Mouse (Mus musculus) heart, postnatal 0 days (tissue): ENCODE data around the gene Emc10. TPM values are rescaled to one million over a fixed set of nuclear protein-coding genes. Genes with fewer than 3 reads are reported as not detected.

Experiments
- ATAC-seq: fragments of 200-750 bp; cut with Nextera tagmentation; 2 replicates; pipeline ENCODE4 v1.8.0; 2017; ENCODE audit warnings: low read depth, moderate number of reproducible peaks, moderate library complexity; ENCODE audit not compliant: insufficient read depth
- DNase-seq: peaks from one replicate; pipeline ENCODE4 v3.0.0-alpha.2; 2016; ENCODE audit warnings: low spot score
- H3K27ac ChIP-seq: fragments of 300-500 bp; sonication (generic); 2 replicates; pipeline ENCODE4 v1.5.1; 2014; ENCODE audit warnings: low read depth, mild to moderate bottlenecking
- H3K27me3 ChIP-seq: fragments of 300-500 bp; sonication (generic); 2 replicates; pipeline ENCODE4 v1.6.1; 2014; ENCODE audit warnings: low read length, mixed read lengths; ENCODE audit not compliant: control insufficient read depth, insufficient read depth
- H3K36me3 ChIP-seq: fragments of 300-500 bp; sonication (generic); replicated peaks from 2 replicates; pipeline ENCODE4 v1.6.1; 2014; ENCODE audit warnings: low read length, mixed read lengths; ENCODE audit not compliant: control insufficient read depth, insufficient read depth
- H3K4me1 ChIP-seq: fragments of 300-500 bp; sonication (generic); 2 replicates; pipeline ENCODE4 v1.6.1; 2014; ENCODE audit warnings: antibody characterized with exemption; ENCODE audit not compliant: control insufficient read depth, insufficient read depth
- H3K4me2 ChIP-seq: fragments of 300-500 bp; sonication (generic); 2 replicates; pipeline ENCODE4 v1.6.1; 2014; ENCODE audit warnings: low read depth, mild to moderate bottlenecking, low read length, moderate library complexity
- H3K4me3 ChIP-seq: fragments of 300-500 bp; sonication (generic); 2 replicates; pipeline ENCODE4 v1.5.1; 2014; ENCODE audit warnings: low read depth, low read length
- H3K9ac ChIP-seq: fragments of 300-500 bp; sonication (generic); replicated peaks from 2 replicates; pipeline ENCODE4 v1.6.1; 2014; ENCODE audit warnings: low read depth, low read length, mixed read lengths
- H3K9me3 ChIP-seq: fragments of 300-500 bp; sonication (generic); replicated peaks from 2 replicates; pipeline ENCODE4 v1.6.1; 2016; ENCODE audit warnings: low read length; ENCODE audit not compliant: control insufficient read depth
- CTCF ChIP-seq: IDR thresholded peaks from 2 replicates; pipeline ENCODE4 v1.5.1; 2016; ENCODE audit warnings: antibody characterized with exemption, control low read depth, low read depth
- EP300 ChIP-seq: IDR thresholded peaks from 2 replicates; pipeline ENCODE4 v1.6.1; 2016; ENCODE audit warnings: antibody characterized with exemption, low read depth
- WGBS: fragments of 180-500 bp; shearing (Covaris S2); extraction: QIAGEN DNeasy Blood & Tissue Kit; methylation state at CpG from one replicate; pipeline ENCODE4 v1.1.7; 2014; 5-methylcytosine and 5-hydroxymethylcytosine counted together
- polyA plus RNA-seq: library from polyadenylated mRNA; unstranded; fragments of >200 nt; fragmentation: Nextera tagmentation; extraction: Ambion mirVana; gene quantifications from 2 replicates; pipeline ENCODE4 v1.2.1, GENCODE M21; 2015
- total RNA-seq: library from RNA; depleted of rRNA; stranded (reverse); fragments of >200 nt; gene quantifications from 2 replicates; pipeline ENCODE4 v1.2.3, GENCODE M21; 2014; ENCODE audit warnings: low replicate concordance

The Emc10 gene
- total and polyA plus RNA-seq, 2 experiments from 2014 or later, result 67.0 to 212 TPM

- H3K36me3 ChIP-seq, result peaks cover 18% of the 10 kb centered on the region
- no peak overlapping the region for H3K27ac ChIP-seq
- H3K4me1 ChIP-seq, result no peaks in the 10 kb centered on the region
- H3K4me3 ChIP-seq, result no peak overlapping the region
- H3K27me3 ChIP-seq, result peaks cover 29% of the 10 kb centered on the region
- TF ChIP-seq EP300 (no peak), CTCF (no peak)
- ATAC-seq (no peak), DNase-seq (no peak)
- no peak overlapping the region for H3K9ac ChIP-seq
- no peaks in the 10 kb centered on the region for H3K9me3 ChIP-seq
- H3K4me2 ChIP-seq, result no peak overlapping the region
- WGBS, result 49% methylated on average over 8 of the region's 8 CpGs
Measured at GRCm38 (mm10) chr7:44463056-44463425, 33.3 kb downstream of the Emc10 start.

- Histone ChIP-seq H3K4me1 (no peaks in the 10 kb centered on the region), H3K9me3 (no peaks in the 10 kb centered on the region), H3K4me3 (no peak overlapping the region), H3K27ac (no peak overlapping the region), H3K27me3 (peaks cover 29% of the 10 kb centered on the region), H3K36me3 (peaks cover 18% of the 10 kb centered on the region), H3K9ac (no peak overlapping the region), H3K4me2 (no peak overlapping the region)
- 30% methylated on average over 62 of the region's 77 CpGs for WGBS
- TF ChIP-seq EP300, result no peak
- peak; percentile 10; the same call in 1 of the 2 replicates for TF ChIP-seq CTCF
- DNase-seq (no peak), ATAC-seq (no peak)
Measured at GRCm38 (mm10) chr7:44462218-44463055, 33.9 kb downstream of the Emc10 start.

- Histone ChIP-seq H3K27ac (no peak overlapping the region), H3K36me3 (peaks cover 18% of the 10 kb centered on the region), H3K4me1 (no peaks in the 10 kb centered on the region), H3K4me2 (no peak overlapping the region), H3K4me3 (no peak overlapping the region), H3K9ac (no peak overlapping the region), H3K27me3 (peaks cover 29% of the 10 kb centered on the region), H3K9me3 (no peaks in the 10 kb centered on the region)
- WGBS, result 72% methylated on average over 57 of the region's 57 CpGs
- no peak for DNase-seq
- no peak for ATAC-seq
- TF ChIP-seq CTCF (no peak), EP300 (no peak)
Measured at GRCm38 (mm10) chr7:44461503-44462217, 34.7 kb downstream of the Emc10 start.

- DNase-seq (no peak), ATAC-seq (no peak)
- H3K27me3 ChIP-seq, result peaks cover 29% of the 10 kb centered on the region
- no peak overlapping the region for H3K9ac ChIP-seq
- no peaks in the 10 kb centered on the region for H3K9me3 ChIP-seq
- TF ChIP-seq EP300, result no peak
- no peak for TF ChIP-seq CTCF
- peaks cover 18% of the 10 kb centered on the region for H3K36me3 ChIP-seq
- H3K27ac ChIP-seq, result no peak overlapping the region
- no peaks in the 10 kb centered on the region for H3K4me1 ChIP-seq
- no peak overlapping the region for H3K4me2 ChIP-seq
- no peak overlapping the region for H3K4me3 ChIP-seq
- WGBS, result 80% methylated on average over 31 of the region's 31 CpGs
Measured at GRCm38 (mm10) chr7:44460767-44461502, 35.4 kb downstream of the Emc10 start.

GRCm38 (mm10) chr7:44460067-44460466, 36.3 kb downstream of the Emc10 start:
- H3K9ac ChIP-seq, result no peak overlapping the region
- WGBS, result 71% methylated on average over 6 of the region's 6 CpGs
- peaks cover 29% of the 10 kb centered on the region for H3K27me3 ChIP-seq

More at GRCm38 (mm10) chr7:44460067-44460466, 36.3 kb downstream of the Emc10 start:
- no peak overlapping the region for H3K27ac ChIP-seq
- H3K36me3 ChIP-seq, result peaks cover 18% of the 10 kb centered on the region
- no peaks in the 10 kb centered on the region for H3K4me1 ChIP-seq
- no peak for DNase-seq
- H3K4me3 ChIP-seq, result no peak overlapping the region
- no peak for ATAC-seq
- TF ChIP-seq CTCF (no peak), EP300 (no peak)
- no peaks in the 10 kb centered on the region for H3K9me3 ChIP-seq
- H3K4me2 ChIP-seq, result no peak overlapping the region
